Mouse (Mus musculus): Measurements from ENCODE around the gene Gm3298.
"Not testable (repeated sequence)": the region's sequence is repeated elsewhere in the genome, so short reads cannot be mapped to it uniquely, and the experiment has no call there.

DNA sequence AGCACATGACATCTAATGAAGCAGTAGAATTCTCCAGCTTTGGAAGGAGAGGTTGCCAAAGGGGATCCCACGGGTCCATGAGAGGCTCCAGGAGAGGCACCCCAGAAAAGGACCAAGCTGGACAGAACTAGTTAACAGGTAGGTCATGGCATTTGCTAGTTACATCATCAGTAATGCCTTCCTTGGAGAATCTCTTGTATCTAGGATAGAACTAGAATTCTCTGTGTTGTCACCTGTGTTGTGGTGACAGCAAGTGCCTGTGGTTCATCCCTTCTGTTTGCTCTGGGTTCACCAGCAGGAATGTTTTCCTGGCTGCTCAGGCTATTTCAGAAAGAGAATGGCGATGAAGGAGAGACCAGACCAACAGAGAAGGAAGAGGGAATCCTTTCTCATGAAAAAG lies at the start of gene Gm3298:
- not testable (repeated sequence) for TF ChIP-seq POLR2A (IDR thresholded peaks at IDR 0.05; ENCODE audit: control insufficient read depth, low read depth, low read length); CTCF (IDR thresholded peaks at IDR 0.05; ENCODE audit: control insufficient read depth, insufficient read depth, insufficient replicate concordance, low read depth, low read length)

All from testis, adult 2 months (tissue).